ENCODE assay signal across 26 mouse cellular contexts in genomic region chr6:145714131-145714530, GRCm38 (mm10).
"Had no signal": no experiment of that assay in that cellular context is flagged by ENCODE, and none has a peak within 500 bp of the region (broad histone marks: within the 10 kb centered on the region; RNA-seq: fewer than 3 reads in every experiment).

No protein-coding gene starts in this region.

- H3K27ac ChIP-seq: heart, adult 2 months; heart, embryonic 13.5 days; heart, embryonic 15.5 days; hindbrain, embryonic 15.5 days; hindbrain, postnatal 0 days; layer of hippocampus, adult 2 months; left cerebral cortex, adult 2 months; limb, embryonic 10.5 days; limb, embryonic 12.5 days; liver, embryonic 13.5 days; liver, embryonic 15.5 days had no signal

- ATAC-seq: intestine, embryonic 16.5 days; liver, postnatal 0 days had no signal

- H3K27me3 ChIP-seq: heart, embryonic 13.5 days; heart, embryonic 15.5 days; hindbrain, embryonic 15.5 days; limb, embryonic 12.5 days; liver, embryonic 13.5 days; liver, embryonic 15.5 days had no signal

- H3K4me2 ChIP-seq: heart, embryonic 11.5 days; heart, embryonic 13.5 days; heart, embryonic 15.5 days; hindbrain, embryonic 15.5 days; limb, embryonic 12.5 days; liver, embryonic 11.5 days; liver, embryonic 13.5 days; liver, embryonic 15.5 days had no signal

- DNase-seq: gastrocnemius, postnatal 14 days; gastrocnemius, postnatal 36 days; heart, adult 11 months; heart, adult 2 months; heart, postnatal 14 days; heart, postnatal 36 days; kidney, adult 18-20 months; kidney, adult 8-10 months; kidney, postnatal 10 days; kidney, postnatal 25 days; kidney, postnatal 4 days; liver; liver, embryonic 13.5 days; liver, postnatal 0 days had no signal

- H3K4me3 ChIP-seq: heart, adult 2 months; heart, embryonic 13.5 days; heart, embryonic 15.5 days; hindbrain, embryonic 15.5 days; layer of hippocampus, adult 2 months; left cerebral cortex, adult 2 months; limb, embryonic 10.5 days; limb, embryonic 12.5 days; liver, embryonic 13.5 days; liver, embryonic 15.5 days had no signal

- H3K9me3 ChIP-seq: heart, embryonic 13.5 days; heart, embryonic 15.5 days; hindbrain, embryonic 15.5 days; limb, embryonic 10.5 days; limb, embryonic 12.5 days; liver, embryonic 13.5 days; liver, embryonic 15.5 days had no signal

- H3K9ac ChIP-seq: heart, embryonic 13.5 days; heart, embryonic 15.5 days; hindbrain, embryonic 15.5 days; limb, embryonic 12.5 days; liver, embryonic 13.5 days; liver, embryonic 15.5 days; liver, postnatal 0 days had no signal

- H3K36me3 ChIP-seq: heart, embryonic 13.5 days; heart, embryonic 15.5 days; hindbrain, embryonic 15.5 days; limb, embryonic 10.5 days; limb, embryonic 12.5 days; liver, embryonic 13.5 days; liver, embryonic 15.5 days had no signal

- H3K4me1 ChIP-seq: heart, embryonic 15.5 days; hindbrain, embryonic 15.5 days; liver, embryonic 13.5 days; liver, embryonic 15.5 days had no signal
